Mouse (Mus musculus): ENCODE data around the gene Hypk.

DNA sequence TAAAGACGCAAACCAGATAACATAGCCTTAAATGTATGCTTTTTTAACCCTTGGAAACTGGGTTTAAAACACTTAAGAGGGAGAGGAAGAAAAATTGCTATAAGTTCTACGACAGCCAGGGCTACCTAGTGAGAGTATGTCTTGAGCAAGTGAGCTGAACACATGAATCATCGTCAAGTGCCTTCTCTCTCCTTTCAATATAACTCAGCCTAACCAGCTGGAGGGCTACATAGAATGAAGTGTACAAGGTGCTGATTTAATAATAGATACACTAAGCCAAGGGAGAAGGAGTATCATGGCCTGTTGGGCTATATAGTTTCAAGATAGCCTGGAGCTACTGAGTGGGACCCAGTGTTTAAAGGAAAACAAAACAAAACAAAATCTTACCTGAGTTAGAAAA is 34.6 kb upstream of the Hypk start:
- TF ChIP-seq CTCF (IDR thresholded peaks at IDR 0.05; ENCODE audit: control insufficient read depth, insufficient read depth, low read length) (no peak), POLR2A (IDR thresholded peaks at IDR 0.05; ENCODE audit: borderline replicate concordance, control insufficient read depth, low read depth, low read length) (no peak)
